Mouse (Mus musculus) heart, adult 10 weeks (tissue): Measurements from ENCODE around the gene Mrpl20. TPM values are rescaled to one million over a fixed set of nuclear protein-coding genes. Genes with fewer than 3 reads are reported as not detected.

ENCODE experiments used
- polyA plus RNA-seq: library from polyadenylated mRNA; stranded (reverse); fragments of 350-450 nt; fragmentation: Illumina TruSeq; extraction: RNeasy Lipid Tissue Mini Kit (QIAGEN cat#74804); gene quantifications from one replicate; pipeline ENCODE4 v1.2.3, GENCODE M21; 2014; ENCODE audit warnings: low read depth, low replicate concordance

Mrpl20 gene
- polyA plus RNA-seq: 93.6 TPM

DNA sequence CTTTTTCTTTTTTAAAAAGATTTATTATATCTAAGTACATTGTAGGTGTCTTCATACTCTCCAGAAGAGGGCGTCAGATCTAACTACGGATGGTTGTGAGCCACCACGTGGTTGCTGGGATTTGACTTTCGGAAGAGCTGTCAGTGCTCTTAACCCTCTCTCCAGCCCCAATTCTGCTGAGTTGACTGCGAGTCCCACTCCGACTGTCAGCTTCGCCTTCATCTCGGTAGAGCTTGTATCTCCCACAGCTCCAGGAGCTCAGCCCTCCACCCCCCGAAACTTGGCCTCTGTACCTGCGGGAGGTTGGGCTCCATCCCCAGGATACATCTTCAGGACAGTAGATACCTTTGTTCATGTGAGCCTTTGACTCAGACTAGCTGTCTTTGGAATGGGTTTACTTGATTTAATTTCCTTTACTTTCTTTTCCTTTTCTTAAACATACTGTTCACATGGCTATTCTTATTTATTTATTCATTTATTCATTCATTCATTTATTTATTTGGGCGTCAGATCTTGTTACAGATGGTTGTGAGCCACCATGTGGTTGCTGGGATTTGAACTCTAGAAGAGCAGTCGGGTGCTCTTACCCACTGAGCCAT, at the start of gene Mrpl20:
Gene Mrpl20 (plus strand): TSS at position 138 of the 599 bp plus-strand sequence.

DNA sequence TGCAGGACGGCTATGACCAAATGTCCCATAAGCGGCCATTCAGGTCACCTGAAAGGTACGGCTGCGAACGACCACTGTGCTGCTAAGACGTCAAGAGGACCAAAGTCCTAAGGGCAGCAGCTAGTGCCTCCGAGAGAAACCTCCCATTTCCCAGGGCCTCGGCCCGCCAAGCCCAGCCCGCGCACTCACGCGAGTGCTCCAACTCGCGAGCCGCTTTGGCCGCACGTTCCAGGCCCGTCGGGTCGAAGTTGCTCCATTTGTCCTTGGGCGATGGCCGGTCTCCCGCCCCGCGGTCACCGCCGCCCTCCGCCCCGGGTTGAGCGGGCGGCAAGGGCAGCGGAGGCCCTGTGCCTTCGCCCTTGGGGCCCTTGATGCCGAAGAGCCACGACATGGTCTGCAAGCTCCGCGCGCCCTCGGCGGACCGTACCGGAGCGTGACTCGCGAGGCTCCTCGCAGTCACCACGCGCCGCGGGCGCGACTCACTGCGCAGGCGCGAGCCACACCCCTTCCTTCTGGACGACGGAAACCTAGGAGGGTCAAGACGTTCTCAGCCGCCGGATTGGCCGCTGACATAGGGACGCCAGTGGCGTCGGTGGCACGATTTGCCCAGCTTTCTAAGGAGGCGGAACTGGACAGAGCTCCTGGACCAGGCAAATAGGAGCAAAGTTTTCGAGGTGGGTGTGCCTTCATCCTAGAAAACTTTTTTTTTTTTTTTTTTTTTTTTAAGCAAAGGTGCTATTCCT, 41.9 kb upstream of the Mrpl20 start, which contains the start of gene Atad3a:
Gene Atad3a (minus strand): TSS at position 481 of the 743 bp plus-strand sequence.

DNA sequence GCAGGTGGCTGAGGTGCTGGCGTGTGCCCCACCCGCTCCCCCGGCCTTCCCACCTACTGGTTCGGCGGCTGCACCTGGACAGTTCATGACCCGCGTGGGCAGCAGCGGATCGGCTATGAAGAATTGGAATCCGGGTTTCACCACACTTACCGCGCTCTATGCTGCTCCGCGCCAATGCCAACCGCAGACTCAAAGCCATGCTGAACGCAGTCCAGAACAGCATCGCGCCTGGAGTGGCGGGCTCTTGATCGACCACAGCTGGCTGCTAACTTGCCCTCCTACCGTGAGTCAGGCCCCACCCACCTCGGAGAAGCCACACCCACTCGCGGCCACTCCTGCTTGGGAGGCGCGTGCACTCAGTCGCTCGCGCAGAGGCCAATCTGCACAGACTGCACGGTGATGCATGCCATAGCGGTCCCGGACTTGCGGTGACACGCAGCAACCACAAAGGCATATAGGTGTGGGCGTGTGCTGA, 28.4 kb upstream of the Mrpl20 start, which contains the start of gene Vwa1:
Gene Vwa1 (minus strand): TSS at position 419 of the 475 bp plus-strand sequence.

GRCm38 (mm10) chr4:155785819-155786218, 16.9 kb upstream of the Mrpl20 start, which contains the start of gene Tmem88b:
Tmem88b (minus strand) TSS chr4:155785874.

GRCm38 (mm10) chr4:155790021-155790489, 12.6 kb upstream of the Mrpl20 start, which contains the start of gene Ankrd65:
Ankrd65 (plus strand) TSS chr4:155790439.

DNA sequence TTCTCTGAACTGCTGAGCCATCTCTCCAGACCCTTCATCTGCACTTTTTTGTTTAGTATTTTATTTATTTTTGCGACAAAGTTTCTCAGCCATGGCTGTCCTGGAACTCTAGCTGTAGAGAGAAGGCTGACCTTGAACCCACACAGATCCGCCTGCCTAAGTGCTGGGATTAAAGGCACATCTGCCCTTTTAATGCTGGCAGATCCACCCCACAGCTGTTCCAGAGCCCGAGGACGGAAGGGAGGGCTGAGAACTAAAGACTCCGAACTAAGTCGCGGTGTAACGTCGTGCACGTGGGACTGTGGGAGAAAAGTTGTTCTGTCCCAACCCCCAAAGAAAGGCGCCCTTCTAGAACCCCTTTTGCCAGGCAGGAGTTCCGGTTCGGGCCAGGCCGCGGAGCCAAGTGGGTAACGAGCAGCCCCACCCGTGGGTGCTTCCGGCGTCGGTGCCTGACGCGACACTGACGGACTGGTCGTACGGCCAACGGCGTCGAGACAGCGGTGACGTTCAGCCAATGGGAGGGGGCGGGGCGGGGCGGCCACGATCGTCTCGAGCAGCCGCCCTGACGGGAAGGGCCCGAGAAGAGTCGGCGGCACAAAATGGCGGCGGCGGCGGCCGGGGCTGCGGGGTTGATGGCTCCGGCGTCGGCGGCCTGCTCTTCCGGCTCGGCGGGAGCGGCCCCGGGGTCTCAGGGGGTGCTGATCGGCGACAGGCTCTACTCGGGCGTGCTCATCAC, 9.4 kb downstream of the Mrpl20 start, which contains the start of gene Ccnl2:
Gene Ccnl2 (plus strand): TSS at position 561 of the 736 bp plus-strand sequence.

DNA sequence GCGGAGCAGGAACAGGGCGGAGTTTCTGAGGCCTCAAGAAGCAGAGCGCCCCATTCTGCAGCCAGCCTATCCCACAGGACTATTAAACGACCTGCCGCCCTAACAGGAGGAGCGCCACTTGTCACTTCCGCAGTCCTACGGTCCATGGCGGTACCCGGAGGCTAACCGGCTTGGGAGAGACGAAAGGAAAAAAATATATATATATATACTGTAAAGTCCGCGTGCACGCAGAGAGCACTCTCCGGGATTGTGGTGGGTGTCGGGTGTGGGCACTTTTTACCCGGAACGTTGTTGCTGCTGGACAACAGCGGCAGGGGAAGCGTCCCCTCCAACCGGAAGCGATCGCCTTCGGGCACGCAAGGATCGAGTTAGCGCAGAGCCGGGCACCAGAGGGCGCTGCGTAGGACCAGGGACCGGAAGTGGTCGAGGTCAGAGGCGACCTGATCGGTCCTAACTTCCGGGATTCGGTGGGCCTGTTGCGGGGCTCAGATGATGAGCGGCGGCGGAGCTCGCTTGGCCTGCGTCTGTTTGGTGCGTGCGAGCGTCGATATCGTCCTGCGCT, 28.6 kb downstream of the Mrpl20 start, which contains the start of gene Aurkaip1:
Gene Aurkaip1 (plus strand): TSS at position 68 of the 562 bp plus-strand sequence.

DNA sequence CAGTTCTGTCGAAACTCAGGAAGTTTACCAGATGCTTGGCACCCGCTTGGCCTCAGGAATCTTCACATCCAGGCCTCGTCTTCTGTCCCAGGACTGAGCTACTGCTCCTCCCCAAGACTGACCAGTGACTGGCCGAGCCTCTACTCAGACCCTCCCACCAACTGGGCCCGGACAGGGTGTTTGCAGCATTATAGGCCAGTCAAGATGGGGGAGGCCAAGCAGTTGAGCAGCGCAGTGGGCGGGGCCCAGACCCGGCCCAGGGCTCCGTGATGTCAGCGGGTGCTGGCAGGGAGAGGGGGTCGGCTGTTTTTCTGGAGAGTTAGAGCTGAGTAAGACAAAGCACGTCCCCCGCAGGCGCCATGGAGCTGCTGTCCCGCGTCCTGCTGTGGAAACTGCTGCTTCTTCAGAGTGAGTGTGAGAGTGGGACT, 36.8 kb downstream of the Mrpl20 start, which contains the start of gene Mxra8:
Gene Mxra8 (plus strand): TSS at position 198 of the 428 bp plus-strand sequence.

GRCm38 (mm10) chr4:155846871-155847578, 44.3 kb downstream of the Mrpl20 start, which contains the start of gene Dvl1:
Dvl1 (plus strand) TSS chr4:155847402.

Other genes starting within 250 kb of the Mrpl20 start
- gene Nadk, start 240.5 kb upstream of the Mrpl20 start, polyA plus RNA-seq: 31.7 TPM
- 8.7 TPM for gene Slc35e2, start 201.5 kb upstream of the Mrpl20 start, polyA plus RNA-seq
- gene Cdk11b, start 178.0 kb upstream of the Mrpl20 start, polyA plus RNA-seq: 71.4 TPM
- not detected for gene Gm10563, start 157.5 kb upstream of the Mrpl20 start, polyA plus RNA-seq
- gene Mmp23, start 149.5 kb upstream of the Mrpl20 start, polyA plus RNA-seq: 17.1 TPM
- gene Mib2, start 133.7 kb upstream of the Mrpl20 start, polyA plus RNA-seq: 29.0 TPM
- 2.0 TPM for gene Fndc10, start 108.5 kb upstream of the Mrpl20 start, polyA plus RNA-seq
- 55.4 TPM for gene Ssu72, start 98.1 kb upstream of the Mrpl20 start, polyA plus RNA-seq
- gene Tmem240, start 68.1 kb upstream of the Mrpl20 start, polyA plus RNA-seq: 0.79 TPM
- 67.4 TPM for gene Atad3a, start 41.8 kb upstream of the Mrpl20 start, polyA plus RNA-seq
- 11.3 TPM for gene Vwa1, start 28.2 kb upstream of the Mrpl20 start, polyA plus RNA-seq
- 1.1 TPM for gene Tmem88b, start 17.0 kb upstream of the Mrpl20 start, polyA plus RNA-seq
- gene Ankrd65, start 12.4 kb upstream of the Mrpl20 start, polyA plus RNA-seq: not detected
- 89.2 TPM for gene Ccnl2, start 9.6 kb downstream of the Mrpl20 start, polyA plus RNA-seq
- 129 TPM for gene Aurkaip1, start 28.4 kb downstream of the Mrpl20 start, polyA plus RNA-seq
- gene Mxra8, start 36.8 kb downstream of the Mrpl20 start, polyA plus RNA-seq: 44.3 TPM
- 41.8 TPM for gene Dvl1, start 44.5 kb downstream of the Mrpl20 start, polyA plus RNA-seq
- 0.21 TPM for gene Tas1r3, start 60.5 kb downstream of the Mrpl20 start, polyA plus RNA-seq
- 4.2 TPM for gene Cptp, start 66.6 kb downstream of the Mrpl20 start, polyA plus RNA-seq
- 19.1 TPM for gene Ints11, start 66.7 kb downstream of the Mrpl20 start, polyA plus RNA-seq
- gene Pusl1, start 88.9 kb downstream of the Mrpl20 start, polyA plus RNA-seq: 15.5 TPM
- gene Acap3, start 88.9 kb downstream of the Mrpl20 start, polyA plus RNA-seq: 10.2 TPM
- gene Ube2j2, start 141.0 kb downstream of the Mrpl20 start, polyA plus RNA-seq: 50.9 TPM
- gene C1qtnf12, start 159.4 kb downstream of the Mrpl20 start, polyA plus RNA-seq: 18.6 TPM
- gene B3galt6, start 189.8 kb downstream of the Mrpl20 start, polyA plus RNA-seq: 2.0 TPM
- gene Sdf4, start 190.0 kb downstream of the Mrpl20 start, polyA plus RNA-seq: 104 TPM
- gene Tnfrsf4, start 211.0 kb downstream of the Mrpl20 start, polyA plus RNA-seq: not detected
- not detected for gene Tnfrsf18, start 223.3 kb downstream of the Mrpl20 start, polyA plus RNA-seq